Mouse (Mus musculus): Measurements from ENCODE around the gene Atp5e.

The Atp5e gene

GRCm38 (mm10) chr2:174413127-174413526 is 50.8 kb downstream of the Atp5e start:
- DNase-seq: no peak

All from kidney, postnatal 36 days (tissue).